Mouse (Mus musculus): Measurements from ENCODE around the gene Hoxc13.

Gene Hoxc13

GRCm38 (mm10) chr15:102963671-102964640, 43.1 kb downstream of the Hoxc13 start:
- 4% methylated on average over 28 of the region's 28 CpGs for whole genome bisulfite sequencing

- 7% methylated on average over 26 of the region's 26 CpGs for WGBS
These were observed 44.3 kb downstream of the Hoxc13 start for GRCm38 (mm10) chr15:102965003-102965891.

GRCm38 (mm10) chr15:102965892-102966775, 45.2 kb downstream of the Hoxc13 start:
- WGBS = 5% methylated on average over 30 of the region's 30 CpGs

- 4% methylated on average over 27 of the region's 27 CpGs for WGBS
These were observed 45.9 kb downstream of the Hoxc13 start, which contains the start of gene Hoxc10 for GRCm38 (mm10) chr15:102966776-102967311. Hoxc10 (plus strand) TSS chr15:102966796.

GRCm38 (mm10) chr15:102967312-102967510, 46.3 kb downstream of the Hoxc13 start, which contains the start of gene Hoxc5:
Hoxc5 (plus strand) TSS chr15:102967443.
- 5% methylated on average over 12 of the region's 12 CpGs for WGBS

GRCm38 (mm10) chr15:102967511-102968397, 46.9 kb downstream of the Hoxc13 start:
- 3% methylated on average over 34 of the region's 34 CpGs for WGBS

- 44% methylated on average over 1 of the region's 1 CpGs for WGBS
These were observed 48.4 kb downstream of the Hoxc13 start for GRCm38 (mm10) chr15:102969296-102969695.

- WGBS = under 1% methylated on average over 12 of the region's 12 CpGs
These were observed 49.8 kb downstream of the Hoxc13 start for GRCm38 (mm10) chr15:102970740-102971139.

GRCm38 (mm10) chr15:102972254-102972653, 51.4 kb downstream of the Hoxc13 start:
- 5% methylated on average over 21 of the region's 21 CpGs for WGBS

GRCm38 (mm10) chr15:102972753-102973152, 51.9 kb downstream of the Hoxc13 start:
- WGBS = 3% methylated on average over 6 of the region's 6 CpGs

- WGBS = 8% methylated on average over 7 of the region's 7 CpGs
These were observed 54.1 kb downstream of the Hoxc13 start for GRCm38 (mm10) chr15:102975034-102975433.

GRCm38 (mm10) chr15:102975688-102976111, 54.8 kb downstream of the Hoxc13 start:
- 2% methylated on average over 21 of the region's 21 CpGs for WGBS

GRCm38 (mm10) chr15:102976171-102976570, 55.3 kb downstream of the Hoxc13 start, which contains the start of gene Hoxc9:
Hoxc9 (plus strand) TSS chr15:102976439.
- WGBS = 2% methylated on average over 15 of the region's 20 CpGs

- WGBS = 2% methylated on average over 37 of the region's 37 CpGs
These were observed 55.9 kb downstream of the Hoxc13 start for GRCm38 (mm10) chr15:102976631-102977422.

GRCm38 (mm10) chr15:102977423-102977974, 56.6 kb downstream of the Hoxc13 start:
- 13% methylated on average over 16 of the region's 16 CpGs for WGBS
